Mouse (Mus musculus) embryonic facial prominence, embryonic 11.5 days (tissue): ENCODE measurements around the gene Nap1l1. TPM values are rescaled to one million over a fixed set of nuclear protein-coding genes. Genes with fewer than 3 reads are reported as not detected.

ENCODE experiments used
- ATAC-seq: fragments of 200-750 bp; cut with Nextera tagmentation; replicated peaks from 2 replicates; pipeline ENCODE4 v1.8.0; 2017; ENCODE audit warnings: low read depth; ENCODE audit not compliant: insufficient number of reproducible peaks, low FRiP score, low TSS enrichment
- DNase-seq: peaks from one replicate; pipeline ENCODE4 v3.0.0-alpha.2; 2015; ENCODE audit warnings: low spot score
- H3K27ac ChIP-seq: fragments of 300-500 bp; sonication (generic); replicated peaks from 2 replicates; pipeline ENCODE4 v1.5.1; 2014; ENCODE audit warnings: mild to moderate bottlenecking, low read depth, low read length, control low read depth
- H3K27me3 ChIP-seq: fragments of 300-500 bp; sonication (generic); 2 replicates; pipeline ENCODE4 v1.6.1; 2014; ENCODE audit warnings: mild to moderate bottlenecking, low read length, moderate library complexity, mixed read lengths; ENCODE audit not compliant: control insufficient read depth, insufficient read depth
- H3K36me3 ChIP-seq: fragments of 300-500 bp; sonication (generic); replicated peaks from 2 replicates; pipeline ENCODE4 v1.6.1; 2014; ENCODE audit warnings: low read depth, mild to moderate bottlenecking, low read length, moderate library complexity, mixed read lengths; ENCODE audit not compliant: control insufficient read depth, insufficient read depth
- H3K4me1 ChIP-seq: fragments of 300-500 bp; sonication (generic); 2 replicates; pipeline ENCODE4 v1.6.1; 2014; ENCODE audit warnings: low read length, mixed read lengths; ENCODE audit not compliant: control insufficient read depth, insufficient read depth
- H3K4me2 ChIP-seq: fragments of 300-500 bp; sonication (generic); 2 replicates; pipeline ENCODE4 v1.6.1; 2014; ENCODE audit warnings: low read depth, mild to moderate bottlenecking, control low read depth, low read length, moderate library complexity
- H3K4me3 ChIP-seq: fragments of 300-500 bp; sonication (generic); 2 replicates; pipeline ENCODE4 v1.5.1; 2014; ENCODE audit warnings: low read depth, low read length, control low read depth
- H3K9ac ChIP-seq: fragments of 300-500 bp; sonication (generic); replicated peaks from 2 replicates; pipeline ENCODE4 v1.6.1; 2014; ENCODE audit warnings: mild to moderate bottlenecking, control low read depth, low read length
- H3K9me3 ChIP-seq: fragments of 300-500 bp; sonication (generic); replicated peaks from 2 replicates; pipeline ENCODE4 v1.6.1; 2016; ENCODE audit warnings: mild to moderate bottlenecking, low read length, inconsistent platforms, mixed read lengths; ENCODE audit not compliant: control insufficient read depth
- WGBS: fragments of 180-500 bp; shearing (Covaris S2); extraction: QIAGEN DNeasy Blood & Tissue Kit; methylation state at CpG from one replicate; pipeline ENCODE4 v1.1.7; 2014; 5-methylcytosine and 5-hydroxymethylcytosine counted together
- polyA plus RNA-seq: library from polyadenylated mRNA; unstranded; fragments of >200 nt; fragmentation: Nextera tagmentation; extraction: Ambion mirVana; gene quantifications from 2 replicates; pipeline ENCODE4 v1.2.1, GENCODE M21; 2014

Gene Nap1l1
- polyA plus RNA-seq, 1 experiment from 2014 or later, result 443 TPM

DNA sequence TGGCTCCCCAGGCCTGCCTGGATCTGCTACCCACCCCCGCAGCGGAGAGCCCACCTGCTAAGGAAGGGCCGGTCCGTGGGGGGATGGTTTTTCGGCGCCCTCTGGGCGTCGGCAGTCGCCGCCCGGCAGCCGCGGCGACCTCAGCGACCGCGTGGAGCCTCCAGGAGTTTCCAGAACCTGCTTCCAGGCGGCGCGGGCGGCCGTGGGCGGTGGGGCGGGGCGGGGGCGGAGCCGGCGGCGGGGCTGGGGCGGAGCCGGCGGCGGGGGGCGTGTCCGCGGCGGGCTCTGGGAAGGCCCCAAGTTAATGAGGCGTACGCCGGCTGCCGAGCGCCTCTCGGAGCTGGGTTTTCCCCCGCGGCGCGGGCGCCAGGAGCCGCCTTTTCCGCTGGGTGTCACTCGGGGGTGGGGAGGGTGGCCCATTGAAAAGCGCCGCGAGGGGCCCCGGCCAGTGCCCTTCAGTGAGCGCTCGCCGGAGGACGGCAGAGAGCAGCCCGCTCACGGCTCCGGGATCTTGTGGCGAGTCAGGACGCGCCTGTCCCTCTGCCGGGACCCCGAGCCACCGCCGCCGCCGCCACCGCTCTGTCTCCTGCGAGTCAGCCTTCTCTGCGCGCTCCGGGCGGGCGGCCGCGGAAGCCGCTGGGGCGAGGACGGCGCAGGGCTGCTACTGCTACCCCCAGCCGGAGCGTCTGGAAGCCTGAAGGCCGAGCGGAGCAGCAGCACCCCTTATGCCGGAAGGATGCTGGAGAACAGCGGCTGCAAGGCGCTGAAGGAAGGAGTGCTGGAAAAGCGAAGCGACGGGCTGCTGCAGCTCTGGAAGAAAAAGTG is 33.3 kb downstream of the Nap1l1 start, which contains the start of gene Phlda1:
Gene Phlda1, plus strand, starts transcription at position 186 of the 825 bp plus-strand sequence.
- Histone ChIP-seq H3K4me1 (no peaks in the 10 kb centered on the region; the same call in 1 of the 2 replicates), H3K27ac (peak within 1 kb of the TSS; percentile 91), H3K9me3 (no peaks in the 10 kb centered on the region), H3K27me3 (no peaks in the 10 kb centered on the region), H3K36me3 (no peaks in the 10 kb centered on the region), H3K4me3 (peak within 1 kb of the TSS; percentile 63), H3K4me2 (peak within 1 kb of the TSS; percentile 56), H3K9ac (peak within 1 kb of the TSS; percentile 93)
- ATAC-seq, result peak; percentile 87
- DNase-seq, result peak; percentile 92
- under 1% methylated on average over 64 of the region's 94 CpGs for WGBS

DNA sequence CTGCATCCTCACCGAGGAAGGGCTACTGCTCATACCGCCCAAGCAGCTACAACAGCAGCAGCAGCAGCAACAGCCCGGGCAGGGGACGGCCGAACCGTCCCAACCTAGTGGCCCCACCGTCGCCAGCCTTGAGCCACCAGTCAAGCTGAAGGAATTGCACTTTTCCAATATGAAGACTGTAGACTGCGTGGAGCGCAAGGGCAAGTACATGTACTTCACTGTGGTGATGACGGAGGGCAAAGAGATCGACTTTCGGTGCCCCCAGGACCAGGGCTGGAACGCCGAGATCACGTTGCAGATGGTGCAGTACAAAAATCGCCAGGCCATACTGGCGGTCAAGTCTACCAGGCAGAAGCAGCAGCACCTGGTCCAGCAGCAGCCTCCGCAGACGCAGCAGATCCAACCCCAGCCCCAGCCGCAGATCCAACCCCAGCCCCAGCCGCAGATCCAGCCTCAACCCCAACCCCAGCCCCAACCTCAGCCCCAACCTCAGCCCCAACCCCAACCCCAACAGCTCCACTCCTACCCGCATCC is 34.0 kb downstream of the Nap1l1 start:
- Histone ChIP-seq H3K9ac (peak overlapping the region; percentile 93), H3K27me3 (no peaks in the 10 kb centered on the region), H3K27ac (peak overlapping the region; percentile 91), H3K4me2 (peak overlapping the region; percentile 56), H3K36me3 (no peaks in the 10 kb centered on the region), H3K4me1 (no peaks in the 10 kb centered on the region; the same call in 1 of the 2 replicates), H3K4me3 (peak overlapping the region; percentile 63), H3K9me3 (no peaks in the 10 kb centered on the region)
- ATAC-seq (peak; percentile 46), DNase-seq (peak; percentile 46)
- 0% methylated on average over 23 of the region's 23 CpGs for WGBS

DNA sequence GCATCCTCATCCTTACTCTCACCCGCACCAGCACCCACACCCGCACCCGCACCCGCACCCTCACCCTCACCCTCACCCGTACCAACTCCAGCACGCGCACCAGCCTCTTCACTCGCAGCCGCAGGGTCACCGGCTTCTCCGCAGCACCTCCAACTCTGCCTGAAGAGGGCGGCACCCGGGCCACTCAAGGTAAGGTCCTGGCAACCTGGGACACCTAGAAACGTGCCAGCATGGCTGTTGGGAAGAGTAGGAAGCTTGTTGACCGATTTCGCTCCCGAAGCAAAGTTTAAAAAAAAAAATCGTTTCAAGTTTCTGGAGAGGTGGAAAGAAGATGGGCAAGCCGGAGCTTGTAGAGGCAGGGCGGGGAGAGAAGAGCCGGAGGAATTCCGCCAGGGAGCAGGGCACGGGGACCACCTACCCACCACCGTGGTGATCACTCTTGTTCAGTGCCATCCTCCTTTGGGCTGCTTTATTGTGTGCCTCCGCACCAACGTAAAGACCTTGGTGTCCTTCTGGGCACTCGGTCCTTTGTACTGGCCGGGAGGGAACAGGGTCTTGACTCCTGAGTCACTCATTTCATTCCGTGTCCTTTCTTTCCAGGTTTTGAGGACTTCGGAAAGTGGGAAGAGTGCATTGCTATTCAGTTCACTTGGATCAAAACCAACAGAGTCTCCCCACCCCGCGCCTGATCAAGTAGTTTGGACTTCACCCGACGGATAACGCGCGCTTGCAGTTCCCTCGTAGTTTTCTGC is 34.6 kb downstream of the Nap1l1 start:
- peak overlapping the region; percentile 93 for H3K9ac ChIP-seq
- DNase-seq (peak; percentile 74), ATAC-seq (no peak; the same call in 1 of the 2 replicates)
- no peaks in the 10 kb centered on the region for H3K9me3 ChIP-seq
- WGBS, result under 1% methylated on average over 38 of the region's 38 CpGs
- peak overlapping the region; percentile 63 for H3K4me3 ChIP-seq
- no peaks in the 10 kb centered on the region for H3K27me3 ChIP-seq
- peak overlapping the region; percentile 15; the same call in 1 of the 2 replicates for H3K27ac ChIP-seq
- no peaks in the 10 kb centered on the region; the same call in 1 of the 2 replicates for H3K4me1 ChIP-seq
- peak overlapping the region; percentile 56 for H3K4me2 ChIP-seq
- no peaks in the 10 kb centered on the region for H3K36me3 ChIP-seq

DNA sequence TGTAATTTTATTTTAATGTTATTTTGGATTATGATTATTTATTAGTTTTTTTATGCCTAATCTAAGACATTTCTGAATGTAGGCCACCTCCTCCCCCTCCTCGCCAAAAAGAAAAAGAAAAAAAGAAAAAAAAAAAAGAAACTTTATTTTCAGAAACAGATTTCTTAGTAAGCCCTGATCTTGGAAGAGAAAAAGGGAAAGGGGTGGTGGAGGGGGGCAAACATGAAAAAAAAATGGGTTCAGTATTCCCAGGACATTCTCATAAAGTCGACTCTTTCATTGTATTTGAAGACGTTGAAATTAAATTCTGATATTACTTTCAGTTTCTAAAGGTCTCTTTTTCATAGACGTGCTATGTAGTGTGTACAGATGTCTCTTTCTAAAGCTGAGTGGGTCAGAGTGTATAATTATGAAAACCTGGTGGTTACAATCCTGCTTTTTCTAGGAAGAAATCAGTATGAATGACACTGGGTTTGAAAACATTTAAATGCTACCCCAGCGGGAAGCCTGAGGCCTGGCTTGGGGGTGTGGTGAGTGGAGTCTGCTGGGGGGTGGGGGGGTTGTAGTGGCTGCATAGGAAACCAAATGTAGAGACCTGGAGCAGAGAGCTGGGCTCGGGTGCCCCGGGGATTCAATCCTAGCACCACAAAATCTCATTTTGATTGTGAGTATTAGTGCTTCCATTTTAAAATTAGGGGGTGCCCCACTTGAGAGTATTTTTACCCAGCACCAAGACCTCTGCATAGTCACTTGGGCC is 35.5 kb downstream of the Nap1l1 start:
- H3K9ac ChIP-seq, result peak overlapping the region; percentile 93
- 4% methylated on average over 7 of the region's 7 CpGs for WGBS
- ATAC-seq, result no peak

DNA sequence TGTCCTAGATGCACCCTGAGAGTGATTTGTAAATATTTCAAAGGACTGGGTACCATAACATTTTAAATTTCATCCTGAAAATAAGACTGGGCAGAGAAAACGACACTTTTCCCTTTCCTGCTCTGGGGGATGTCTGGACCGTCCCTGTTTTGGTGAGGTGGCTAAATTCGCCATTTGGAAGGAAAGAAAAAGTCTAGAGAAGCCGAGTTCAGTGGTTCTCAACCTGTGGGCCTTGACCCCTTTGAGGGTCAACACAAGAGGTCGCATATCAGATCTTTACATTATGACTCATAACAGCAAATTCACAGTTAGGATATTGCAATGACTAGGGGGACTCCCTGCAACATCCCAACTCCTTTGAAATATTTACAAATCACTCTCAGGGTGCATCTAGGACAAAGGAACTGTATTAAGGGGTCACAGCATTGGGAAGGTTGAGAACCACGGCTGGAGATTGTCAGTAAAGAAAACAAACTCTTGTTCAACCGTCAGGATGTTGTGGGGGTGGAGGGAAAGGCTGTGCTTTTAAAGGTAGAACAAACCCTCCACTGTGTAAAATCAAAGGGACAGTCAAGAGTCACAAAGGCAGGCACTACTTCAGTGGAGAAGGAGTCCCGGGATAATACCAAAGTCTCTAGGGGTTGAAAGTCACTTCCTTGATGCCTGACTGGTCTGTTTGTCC is 36.2 kb downstream of the Nap1l1 start:
- no peaks in the 10 kb centered on the region for H3K36me3 ChIP-seq
- H3K4me3 ChIP-seq, result peak overlapping the region; percentile 63
- no peaks in the 10 kb centered on the region for H3K9me3 ChIP-seq
- 10% methylated on average over 8 of the region's 8 CpGs for WGBS
- H3K4me1 ChIP-seq, result no peaks in the 10 kb centered on the region; the same call in 1 of the 2 replicates
- H3K27me3 ChIP-seq, result no peaks in the 10 kb centered on the region
- peak overlapping the region; percentile 2; the same call in 1 of the 2 replicates for H3K9ac ChIP-seq
- ATAC-seq (no peak), DNase-seq (no peak)
- peak overlapping the region; percentile 35 for H3K4me2 ChIP-seq
- no peak overlapping the region for H3K27ac ChIP-seq

More for the DNA sequence above, 35.5 kb downstream of the Nap1l1 start:
- no peaks in the 10 kb centered on the region for H3K9me3 ChIP-seq
- no peak overlapping the region; the same call in 1 of the 2 replicates for H3K27ac ChIP-seq
- no peak for DNase-seq
- H3K4me1 ChIP-seq, result no peaks in the 10 kb centered on the region; the same call in 1 of the 2 replicates
- H3K27me3 ChIP-seq, result no peaks in the 10 kb centered on the region
- H3K4me2 ChIP-seq, result peak overlapping the region; percentile 35
- peak overlapping the region; percentile 63 for H3K4me3 ChIP-seq
- no peaks in the 10 kb centered on the region for H3K36me3 ChIP-seq

DNA sequence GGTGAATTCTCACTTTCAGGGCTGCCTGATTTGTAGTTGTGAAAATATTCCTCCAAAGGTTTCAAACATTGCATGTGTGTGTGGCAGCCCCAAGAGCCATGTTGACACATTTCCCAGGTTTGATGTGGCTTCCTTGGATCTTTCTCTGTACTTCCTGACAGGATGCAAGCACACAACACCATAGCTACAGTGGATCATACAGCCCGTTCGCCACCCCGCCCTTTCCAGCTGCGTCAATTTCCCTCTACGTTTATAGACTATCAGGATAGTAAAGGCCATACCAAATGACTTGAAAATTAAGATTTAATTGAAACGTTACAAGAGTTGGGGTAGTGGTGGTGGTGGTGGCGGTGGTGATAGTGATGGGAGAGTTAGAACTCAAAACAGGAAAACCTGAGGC is 37.0 kb downstream of the Nap1l1 start:
- ATAC-seq, result no peak
- Histone ChIP-seq H3K4me2 (no peak overlapping the region), H3K27ac (no peak overlapping the region), H3K4me1 (no peaks in the 10 kb centered on the region; the same call in 1 of the 2 replicates), H3K9ac (no peak overlapping the region), H3K4me3 (no peak overlapping the region), H3K27me3 (no peaks in the 10 kb centered on the region), H3K9me3 (no peaks in the 10 kb centered on the region), H3K36me3 (no peaks in the 10 kb centered on the region)
- WGBS, result 68% methylated on average over 7 of the region's 7 CpGs
- no peak for DNase-seq

DNA sequence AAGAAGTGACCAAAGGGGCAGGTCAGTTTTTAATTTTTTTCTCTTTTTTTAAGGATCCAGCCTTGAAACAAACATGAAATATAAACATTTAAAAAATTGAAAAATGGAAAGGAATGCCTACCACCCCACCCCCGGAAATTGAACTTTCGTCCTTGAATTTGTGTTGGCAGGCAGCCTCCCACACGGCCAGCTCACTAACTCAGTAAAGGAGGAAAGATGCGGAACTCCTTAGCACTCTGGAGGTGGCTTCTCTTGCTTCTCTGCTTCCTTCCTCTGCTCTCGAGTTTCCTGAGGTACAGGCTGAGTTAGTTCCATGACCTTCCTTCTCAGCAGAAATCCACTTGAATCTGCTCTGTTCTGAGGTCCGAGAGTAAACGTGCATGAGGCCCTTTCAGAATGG is 37.8 kb downstream of the Nap1l1 start:
- Histone ChIP-seq H3K4me3 (no peak overlapping the region), H3K36me3 (no peaks in the 10 kb centered on the region), H3K4me2 (no peak overlapping the region), H3K9ac (no peak overlapping the region), H3K9me3 (no peaks in the 10 kb centered on the region), H3K4me1 (no peaks in the 10 kb centered on the region; the same call in 1 of the 2 replicates), H3K27me3 (no peaks in the 10 kb centered on the region), H3K27ac (no peak overlapping the region; the same call in 1 of the 2 replicates)
- WGBS, result 39% methylated on average over 7 of the region's 7 CpGs
- no peak for ATAC-seq
- no peak for DNase-seq
